Mouse (Mus musculus): ENCODE data around the gene Col19a1.
"Not testable (repeated sequence)": the region's sequence is repeated elsewhere in the genome, so short reads cannot be mapped to it uniquely, and the experiment has no call there.

Gene Col19a1

DNA sequence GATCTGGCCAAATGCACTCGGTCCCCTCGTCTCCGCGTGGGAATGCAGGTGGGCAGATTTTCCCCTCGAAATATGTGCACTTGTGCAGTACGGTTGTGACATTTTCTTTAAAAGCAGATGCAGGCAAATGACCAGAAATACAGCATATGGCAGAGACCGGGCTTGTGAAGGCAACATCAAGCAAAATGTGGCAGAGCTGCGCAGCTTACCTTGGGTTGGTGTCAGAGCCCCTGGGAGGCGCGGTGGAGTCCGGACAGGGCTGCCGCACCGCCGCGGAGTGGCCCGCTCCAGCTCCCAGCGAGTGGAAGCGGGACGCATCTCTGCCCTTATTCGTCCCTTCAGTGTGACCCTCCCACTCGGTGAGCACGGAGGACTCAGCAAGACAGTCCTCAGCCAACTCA, at the start of gene Col19a1:
TSS of gene Col19a1 (minus strand) at position 332 of the 401 bp plus-strand sequence.
- in situ Hi-C loops (cut with MboI), result no loop called here

DNA sequence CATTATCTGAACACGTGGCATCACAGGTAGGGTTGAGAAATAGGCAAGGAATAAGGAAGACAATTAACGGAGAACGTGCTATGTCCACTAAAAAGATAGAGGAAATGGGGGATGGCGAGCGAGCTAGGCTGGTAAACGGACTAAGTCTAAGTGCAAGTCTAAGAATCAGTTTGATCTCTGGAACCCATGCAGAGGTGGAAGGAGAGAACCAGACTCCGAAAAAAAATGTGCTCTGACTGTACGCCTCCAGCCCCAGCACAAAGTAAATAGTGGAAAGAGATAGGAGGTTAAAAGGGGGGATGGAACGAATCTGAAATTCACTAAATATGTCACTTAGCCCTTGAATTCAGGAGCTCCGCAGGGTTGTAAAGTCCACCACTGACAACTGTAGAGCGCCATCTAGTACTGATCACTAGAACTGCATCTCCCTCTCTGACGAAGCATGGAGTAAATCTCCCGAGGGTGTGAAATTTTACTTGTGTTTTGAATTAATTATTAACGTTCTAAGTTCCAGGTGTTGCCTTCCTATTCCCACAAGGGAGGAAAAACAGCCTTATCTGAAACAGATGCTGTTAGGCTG, 46.4 kb upstream of the Col19a1 start:
- in situ Hi-C loops (cut with MboI), result no loop called here

DNA sequence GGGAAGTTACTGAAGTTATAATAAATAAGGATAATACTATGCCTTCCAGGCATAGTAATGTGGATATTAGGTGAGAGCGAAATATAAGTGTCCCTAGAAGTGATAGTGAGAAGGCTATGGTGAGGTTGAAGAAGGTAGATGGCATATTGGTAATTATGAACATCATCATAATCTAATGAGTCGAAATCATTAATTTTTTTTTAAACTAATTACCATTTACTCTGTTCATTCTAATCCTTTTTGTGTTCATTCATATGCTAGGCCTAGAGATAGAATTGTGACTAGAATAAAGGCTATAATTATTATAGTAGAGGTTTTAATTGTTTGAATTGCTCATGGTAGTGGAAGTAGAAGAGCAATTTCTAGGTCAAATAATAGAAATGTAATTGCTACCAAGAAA, 25.3 kb upstream of the Col19a1 start:
- in situ Hi-C loops (cut with MboI), result not testable (repeated sequence)

DNA sequence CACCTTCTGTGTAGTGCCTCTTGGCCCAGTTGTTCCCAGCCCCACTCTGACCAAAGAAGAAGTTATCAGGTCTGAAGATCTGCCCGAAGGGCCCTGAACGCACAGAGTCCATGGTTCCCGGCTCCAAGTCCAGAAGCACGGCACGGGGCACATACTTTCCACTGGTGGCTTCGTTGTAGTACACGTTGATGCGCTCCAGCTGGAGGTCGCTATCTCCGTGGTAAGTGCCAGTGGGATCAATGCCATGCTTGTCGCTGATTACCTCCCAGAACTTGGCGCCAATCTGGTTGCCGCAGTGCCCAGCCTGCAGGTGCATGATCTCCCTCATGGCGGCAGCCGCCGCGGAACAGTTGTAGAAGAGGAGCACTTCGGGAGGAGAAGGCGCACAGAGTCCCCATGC, 7.8 kb upstream of the Col19a1 start:
- in situ Hi-C loops (cut with MboI), result no loop called here

DNA sequence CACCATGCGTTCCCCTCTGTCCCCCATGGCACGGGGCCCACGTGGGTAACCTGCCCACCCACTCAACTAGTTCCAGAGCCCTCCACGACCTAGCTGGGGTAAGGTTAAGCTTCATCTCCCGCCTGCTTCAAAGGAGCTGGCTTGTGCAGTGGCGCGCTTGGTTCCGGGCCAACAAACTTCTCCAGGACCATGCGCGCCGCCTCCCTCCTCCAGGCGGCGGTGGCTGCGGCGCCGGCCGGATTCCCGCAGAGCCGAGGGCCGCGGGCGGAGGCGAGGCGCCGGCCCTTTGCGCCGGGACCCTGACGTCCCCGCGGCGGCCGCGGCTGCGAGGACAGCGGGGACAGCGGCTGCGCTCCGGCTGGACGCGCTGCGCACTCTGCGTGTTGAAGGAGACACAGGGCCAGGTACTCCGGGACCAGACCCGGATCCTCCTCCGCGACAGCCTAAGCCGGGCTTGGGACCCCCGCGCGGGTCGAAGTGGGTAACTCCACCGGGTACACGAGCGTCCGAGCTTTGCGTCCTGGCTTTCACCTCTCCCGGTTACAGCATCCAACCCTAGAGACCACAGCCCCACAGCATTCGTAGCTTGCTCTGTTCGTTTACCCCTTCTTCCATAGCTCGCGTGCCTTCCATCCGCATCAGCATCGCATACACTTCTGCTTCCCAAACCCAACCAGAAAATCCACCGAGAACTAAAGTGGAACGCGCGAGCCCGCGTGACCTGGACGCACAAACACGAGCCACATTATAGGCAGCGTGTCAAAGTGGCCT, 717 bp downstream of the Col19a1 start:
- in situ Hi-C loops (cut with MboI), result no loop called here

DNA sequence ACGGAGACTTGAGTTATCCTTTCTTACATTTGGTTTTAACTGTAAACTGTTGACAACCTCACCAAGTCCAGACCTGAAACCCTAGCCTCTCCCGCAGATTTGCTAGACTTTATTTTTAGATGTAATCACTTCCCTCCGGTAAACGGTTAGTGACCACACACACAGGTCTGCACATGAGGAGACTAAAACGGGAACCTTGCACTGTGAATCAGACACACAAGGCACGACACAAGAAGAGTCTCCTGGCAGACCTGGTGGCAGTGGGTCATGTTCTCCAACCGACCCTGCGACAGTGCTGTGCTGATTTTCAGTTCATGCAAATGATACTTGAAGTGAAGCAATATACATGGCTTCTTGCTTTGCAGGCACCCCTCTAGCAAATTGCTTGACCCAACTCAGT, 14.7 kb downstream of the Col19a1 start:
- in situ Hi-C loops (cut with MboI), result no loop called here

DNA sequence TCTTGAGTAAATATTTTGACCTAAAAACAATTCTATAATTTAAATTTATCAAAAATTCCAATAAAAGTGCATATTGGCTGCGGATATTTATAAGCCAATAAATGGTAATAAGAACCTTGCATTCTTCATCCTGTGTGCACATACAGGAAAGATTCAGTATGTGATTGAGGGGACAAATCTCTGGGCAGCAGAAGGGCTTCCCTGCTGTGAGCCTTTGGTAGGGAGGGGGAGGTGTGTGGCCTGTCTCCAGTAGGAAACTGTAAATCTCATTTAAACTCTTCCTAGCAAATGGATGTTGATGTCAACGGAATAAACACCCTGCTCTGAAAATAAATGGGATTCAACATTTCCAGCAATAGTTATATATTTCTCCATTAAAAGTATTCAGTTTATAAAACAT, 23.2 kb downstream of the Col19a1 start:
- in situ Hi-C loops (cut with MboI), result no loop called here

DNA sequence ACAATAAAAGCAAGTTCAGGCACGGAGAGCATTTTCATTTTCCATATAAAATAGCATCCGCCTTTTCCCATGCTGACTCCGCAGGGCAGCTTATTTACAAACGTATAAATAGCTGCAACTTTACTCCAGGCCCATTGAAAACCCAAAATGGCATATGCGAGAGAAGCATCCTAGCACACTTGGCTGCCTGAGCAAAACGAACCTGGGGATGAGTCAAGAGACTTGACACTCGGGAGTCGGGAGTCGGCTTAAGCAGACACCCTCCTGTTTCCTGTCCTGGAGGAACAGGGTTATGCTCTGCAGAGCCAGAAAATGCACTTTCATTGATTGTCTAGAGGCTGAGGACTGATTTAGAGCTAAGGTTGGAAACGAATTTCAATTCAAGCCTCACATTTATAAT, 29.3 kb downstream of the Col19a1 start:
- in situ Hi-C loops (cut with MboI), result no loop called here

DNA sequence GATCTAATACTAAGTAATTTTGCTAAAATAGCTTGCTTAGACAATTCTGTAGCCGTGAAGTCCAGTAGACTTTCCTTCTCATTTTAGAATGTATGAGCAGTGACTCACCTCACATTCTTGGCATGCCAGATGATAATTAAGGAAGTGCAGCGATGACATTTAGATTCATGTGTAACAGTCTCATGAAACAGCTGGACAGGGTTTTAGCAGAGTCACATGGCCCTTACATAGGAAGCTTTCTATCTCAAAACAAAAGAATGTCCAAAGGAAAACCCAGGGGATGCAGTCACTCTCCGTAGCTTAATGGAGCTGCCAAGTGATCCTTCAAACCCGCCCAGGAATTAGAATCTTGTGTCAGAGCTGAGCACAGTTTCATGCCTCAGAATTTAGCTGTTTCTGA, 33.8 kb downstream of the Col19a1 start:
- in situ Hi-C loops (cut with MboI), result no loop called here

DNA sequence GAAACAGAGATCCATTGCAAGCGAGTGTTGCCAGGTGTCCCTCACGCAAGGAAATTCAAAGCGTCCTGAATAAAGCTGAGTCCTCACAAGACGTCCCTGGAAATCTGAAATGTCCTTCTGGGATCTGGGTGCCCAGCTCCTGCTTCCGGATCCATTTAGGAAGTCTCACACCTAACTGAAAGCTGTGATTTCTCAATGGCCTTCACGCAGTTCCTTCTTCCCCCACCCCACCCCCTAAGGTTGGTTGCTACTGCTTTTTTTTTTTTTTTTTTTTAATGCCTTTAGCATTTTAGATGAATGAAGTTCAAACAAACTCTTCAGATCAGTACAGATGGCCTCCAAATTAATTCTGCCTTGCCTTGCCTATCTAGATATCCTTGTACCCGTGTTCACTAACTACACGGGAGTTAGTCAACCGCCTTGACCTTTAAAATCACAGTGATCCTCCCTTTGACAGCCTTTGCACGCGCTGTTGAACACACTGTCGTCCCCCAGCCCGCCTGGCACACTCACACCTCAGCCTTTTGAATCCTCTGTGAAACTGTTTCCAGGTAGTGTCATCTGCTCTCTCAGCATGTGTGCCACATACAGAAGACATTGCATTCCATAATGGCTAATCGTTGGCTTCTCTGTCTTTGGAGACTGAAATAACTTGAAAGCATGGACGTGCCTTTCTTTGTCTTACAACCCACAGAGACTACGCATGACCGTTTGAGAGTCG, 36.6 kb downstream of the Col19a1 start:
- in situ Hi-C loops (cut with MboI), result no loop called here

DNA sequence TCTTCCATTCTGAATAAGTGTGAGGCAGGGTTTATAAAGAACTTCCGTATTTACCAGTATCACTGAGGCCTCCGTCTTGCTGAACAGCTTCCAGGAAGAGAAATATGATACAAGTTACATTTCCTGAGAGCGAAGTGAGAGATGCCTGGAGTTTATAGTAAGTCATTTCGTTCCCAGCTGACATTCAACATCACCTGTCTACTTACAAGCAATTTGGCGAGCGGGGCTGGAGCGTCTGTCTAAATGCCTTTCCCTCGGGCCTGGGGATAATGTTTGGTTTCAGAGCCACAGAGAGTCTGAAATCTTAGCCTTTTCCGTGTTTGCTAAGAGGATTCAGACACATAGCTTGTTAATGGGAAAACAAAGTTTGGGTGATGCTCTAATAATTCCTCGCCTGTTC, 37.2 kb downstream of the Col19a1 start:
- in situ Hi-C loops (cut with MboI), result no loop called here

DNA sequence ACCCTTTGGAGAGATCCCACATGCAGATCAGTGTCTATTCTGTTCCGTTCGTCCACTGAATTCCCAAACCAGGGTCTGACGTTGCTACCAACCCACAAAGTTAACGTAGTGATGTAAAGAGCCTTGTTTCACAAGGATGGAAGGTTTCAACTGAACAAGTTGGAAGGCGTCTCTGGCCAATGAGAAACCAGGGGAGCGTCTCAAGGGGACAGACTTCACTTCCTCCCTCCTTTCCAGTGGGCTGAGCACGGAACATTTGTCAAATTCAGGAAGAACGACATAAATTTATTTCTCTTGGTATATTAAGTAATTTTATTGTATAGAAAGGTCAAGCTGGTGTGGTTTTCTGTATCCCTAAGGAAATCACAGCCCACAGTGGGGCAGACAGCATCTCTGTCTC, 38.2 kb downstream of the Col19a1 start:
- in situ Hi-C loops (cut with MboI), result no loop called here

DNA sequence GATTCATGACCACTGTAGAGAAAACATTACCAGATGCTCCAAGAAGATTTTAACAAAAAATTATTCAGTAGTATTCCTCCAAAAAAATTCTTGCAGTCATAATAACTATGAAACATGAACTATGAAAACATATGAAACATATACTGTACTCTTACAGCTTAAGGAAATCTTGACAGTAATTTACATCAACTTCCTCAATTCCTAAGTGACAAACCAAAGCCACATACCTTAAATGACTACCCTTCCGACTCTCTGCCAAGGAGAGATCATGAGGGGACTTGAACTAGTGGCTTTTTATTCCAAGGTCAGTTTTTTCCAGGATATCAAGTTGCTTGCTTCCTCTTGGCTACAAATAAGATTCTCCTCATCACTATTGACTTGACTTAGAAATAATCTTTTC, 39.7 kb downstream of the Col19a1 start:
- in situ Hi-C loops (cut with MboI), result no loop called here

DNA sequence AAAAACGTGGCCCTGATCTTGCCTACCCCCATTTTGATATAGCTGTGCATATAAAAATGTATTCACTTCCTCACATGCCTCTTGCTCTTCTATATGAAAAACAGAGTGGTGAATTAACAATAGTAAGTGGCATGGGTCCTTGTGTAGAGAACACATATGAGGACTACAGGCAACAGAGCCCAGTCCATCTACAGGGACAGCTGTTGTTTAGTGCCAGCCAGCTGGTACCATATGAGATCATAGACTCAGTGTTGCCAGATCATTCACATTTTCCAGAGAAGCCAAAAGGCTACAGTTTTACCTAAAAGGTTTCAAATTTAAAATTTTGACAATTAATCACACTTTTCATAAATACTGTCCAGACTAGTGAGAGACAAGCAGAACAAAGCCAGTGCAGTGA, 47.4 kb downstream of the Col19a1 start:
- in situ Hi-C loops (cut with MboI), result no loop called here

DNA sequence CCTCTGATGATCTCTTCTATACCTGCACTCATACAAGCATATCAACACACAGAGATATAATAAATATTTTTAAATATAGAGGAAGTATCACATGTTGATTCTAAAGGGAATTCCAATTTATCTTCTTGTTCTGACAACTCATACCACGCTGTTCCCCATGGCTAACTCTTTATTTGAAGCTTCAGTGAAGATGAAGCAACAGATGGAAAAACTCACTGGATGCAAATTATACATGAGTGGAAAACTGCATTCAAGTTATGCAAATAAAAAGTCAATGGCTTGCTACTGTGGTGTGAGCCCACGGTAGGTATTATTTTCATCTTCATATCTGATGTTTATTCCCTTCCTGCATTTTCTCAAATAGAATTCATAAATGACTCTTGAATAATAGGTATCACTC, 60.1 kb downstream of the Col19a1 start:
- in situ Hi-C loops (cut with MboI), result no loop called here

DNA sequence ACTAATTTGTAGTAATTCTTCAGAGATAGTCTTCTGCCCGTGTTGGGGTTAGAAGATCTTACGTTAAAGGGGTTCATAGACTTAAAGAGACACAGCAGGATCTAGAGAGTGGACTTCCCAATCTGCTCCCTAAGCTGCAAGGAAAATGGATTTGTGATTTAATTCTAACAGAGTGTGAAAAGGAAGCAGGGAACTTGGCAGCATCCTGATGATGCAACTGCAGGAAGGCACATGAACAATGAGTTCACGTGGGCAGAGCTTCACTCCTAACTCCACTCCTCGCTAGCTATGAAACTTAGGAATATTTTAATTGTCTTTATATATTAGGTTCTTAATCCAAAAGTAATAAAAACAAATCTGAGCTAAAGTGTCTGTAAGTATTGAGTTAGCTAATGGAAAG, 69.8 kb downstream of the Col19a1 start:
- in situ Hi-C loops (cut with MboI), result no loop called here

DNA sequence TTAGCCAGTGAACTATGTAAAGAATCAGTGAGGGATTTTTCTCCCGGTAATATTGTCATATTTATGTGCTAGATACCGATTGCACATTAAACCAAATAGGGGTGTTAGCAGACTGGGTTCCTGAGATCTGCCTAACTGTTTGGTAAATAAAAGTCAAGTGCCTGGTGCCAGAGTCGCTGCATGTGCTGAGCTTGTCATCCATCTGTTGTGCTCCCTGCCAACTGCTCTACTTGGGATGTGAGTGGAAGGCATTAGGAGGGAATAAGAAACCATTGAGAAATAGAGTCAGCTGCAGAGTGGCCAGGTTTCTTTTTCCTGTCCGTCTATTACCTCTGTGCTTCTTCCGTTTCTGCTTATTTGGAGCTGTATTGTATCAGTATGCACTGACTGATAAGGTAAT, 71.9 kb downstream of the Col19a1 start:
- in situ Hi-C loops (cut with MboI), result no loop called here

DNA sequence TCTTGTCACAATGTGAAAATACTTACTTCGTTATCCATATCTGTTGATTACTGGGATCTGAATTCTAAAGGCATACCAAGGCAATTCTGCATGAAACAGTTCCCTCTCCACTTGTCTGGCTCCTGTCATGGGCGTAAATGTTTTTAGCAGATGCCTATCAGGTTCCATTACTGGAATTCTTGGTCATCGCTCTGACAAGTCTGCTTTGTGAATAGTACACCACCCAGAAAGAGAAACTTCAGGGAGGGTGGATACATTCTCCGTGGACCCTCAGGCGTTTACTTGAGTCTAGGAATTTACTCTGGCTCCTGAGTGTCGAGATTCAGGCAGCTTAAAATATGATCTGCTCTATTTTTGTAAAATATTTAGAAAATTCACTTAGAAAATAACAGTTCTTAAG, 75.7 kb downstream of the Col19a1 start:
- in situ Hi-C loops (cut with MboI), result no loop called here

DNA sequence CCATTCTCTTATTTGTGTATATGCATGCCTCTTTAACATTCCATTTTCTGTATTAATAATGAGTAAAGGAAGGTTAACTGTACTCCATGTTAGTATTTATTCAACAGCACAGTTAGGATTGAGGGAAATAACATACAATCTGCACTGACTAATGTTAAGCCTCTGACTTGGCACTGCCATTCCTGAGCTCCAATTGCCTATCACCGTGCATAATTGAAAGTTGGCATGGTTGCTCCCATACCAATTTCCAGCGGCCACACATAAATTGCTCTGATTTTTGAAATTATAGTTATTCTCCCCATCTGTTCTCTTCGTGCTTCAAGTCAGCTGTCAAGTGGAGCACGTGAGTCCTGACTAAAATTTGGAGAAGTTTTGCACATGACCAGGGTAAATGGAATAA, 91.9 kb downstream of the Col19a1 start:
- in situ Hi-C loops (cut with MboI), result no loop called here

DNA sequence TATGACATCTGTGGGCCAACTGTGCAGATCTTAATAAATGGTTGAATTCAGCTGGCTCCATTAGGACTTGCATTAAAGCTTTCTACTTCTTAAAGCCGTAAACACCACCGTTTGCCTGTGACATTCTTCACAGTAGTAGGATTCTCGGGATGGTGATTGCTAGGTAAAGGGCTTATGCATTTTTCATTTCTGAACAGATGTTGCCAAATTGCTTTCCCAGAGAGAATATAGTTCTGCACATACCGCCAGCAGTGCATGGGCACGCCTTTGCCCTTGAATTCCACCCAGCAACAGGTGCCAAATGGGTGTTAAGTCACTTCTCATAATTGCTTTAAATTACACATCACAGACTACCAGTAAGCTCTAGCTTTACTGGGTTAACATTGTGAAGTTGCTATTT, 103.1 kb downstream of the Col19a1 start:
- in situ Hi-C loops (cut with MboI), result no loop called here

DNA sequence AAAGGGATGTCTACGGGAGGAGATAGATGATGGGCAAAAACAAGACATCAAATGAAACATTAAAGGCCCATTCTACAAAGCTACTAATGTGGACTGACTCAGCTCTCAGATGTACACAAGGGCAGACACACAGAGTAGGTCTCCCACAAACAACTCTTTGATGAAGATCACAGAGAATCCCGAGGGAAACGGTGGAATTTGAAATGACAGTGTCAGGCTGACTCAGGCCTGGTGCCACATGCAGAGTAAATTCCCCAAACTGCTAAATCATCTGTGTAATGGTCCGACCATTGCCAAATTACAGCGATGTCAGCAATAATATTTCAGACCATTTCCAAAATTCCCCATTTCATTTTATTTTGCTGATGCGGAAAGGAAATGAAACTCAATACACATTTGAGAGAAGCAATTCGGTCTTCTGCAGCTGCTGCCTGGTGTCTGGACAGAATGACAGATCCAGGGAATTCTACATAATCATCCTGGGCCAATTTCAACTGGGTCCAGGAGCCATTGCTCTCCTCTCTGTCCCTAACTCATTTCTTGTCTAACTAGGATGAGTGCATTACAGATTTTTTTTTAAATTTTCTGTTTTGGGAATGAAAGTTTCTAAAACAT, 116.1 kb downstream of the Col19a1 start:
- in situ Hi-C loops (cut with MboI), result no loop called here

DNA sequence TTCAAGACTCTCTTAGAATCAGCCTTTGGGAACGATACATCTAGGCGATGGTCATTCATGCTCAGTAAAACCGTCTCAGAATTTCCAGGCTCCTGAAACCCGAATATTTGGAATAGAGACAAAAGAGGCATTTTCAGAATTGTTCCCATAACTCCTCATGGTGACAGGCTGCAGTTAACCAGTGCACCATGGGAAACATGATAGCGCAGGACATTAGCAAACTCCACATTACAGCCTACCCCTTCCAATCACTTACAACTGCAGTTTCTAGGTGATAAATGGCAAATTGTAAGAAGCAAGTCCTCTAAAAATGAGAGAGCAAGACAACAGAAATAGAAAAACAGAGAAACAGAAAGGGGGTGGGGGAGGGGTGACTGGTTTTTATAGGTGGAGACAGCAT, 116.6 kb downstream of the Col19a1 start:
- in situ Hi-C loops (cut with MboI), result no loop called here
